In the genomic region with DNA sequence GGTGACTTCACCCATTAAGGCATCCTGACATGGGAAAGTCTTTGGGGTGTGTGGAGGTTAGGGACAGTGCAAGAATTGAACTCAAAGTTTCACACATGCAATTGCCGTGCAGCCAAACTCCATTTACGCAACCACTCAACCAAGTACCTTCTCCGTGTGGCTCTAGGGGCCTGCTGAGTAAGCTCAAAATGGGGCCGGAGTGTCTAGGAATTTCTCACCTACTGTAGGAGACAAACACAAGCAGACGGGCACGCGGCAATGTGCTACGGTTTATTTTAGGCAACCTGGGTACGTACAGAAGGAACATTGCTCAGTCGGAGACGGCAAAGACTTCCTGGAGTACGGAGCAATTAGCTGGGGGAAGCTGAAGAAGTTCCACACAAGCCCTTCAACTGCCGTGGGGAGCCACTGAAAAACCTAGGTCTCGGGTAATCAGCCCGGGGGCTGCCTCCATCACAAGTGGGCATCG, we compare ENCODE assay signal across 17 mouse cellular contexts. TPM values are rescaled to one million over a fixed set of nuclear protein-coding genes. Genes with fewer than 3 reads are reported as not detected.
DNase-seq lines count a peak whose midpoint lies in the region; ATAC-seq and TF ChIP-seq lines count a peak whose summit lies in the region.
"Had no signal": no experiment of that assay in that cellular context is flagged by ENCODE, and none has a peak within 500 bp of the region (broad histone marks: within the 10 kb centered on the region; RNA-seq: fewer than 3 reads in every experiment).

A gene (plus strand): TSS at position 51 of the 469 bp plus-strand sequence.

- H3K4me2 ChIP-seq in intestine, postnatal 0 days (replicated peaks; ENCODE audit: low read depth), result no peak within 1 kb of the TSS
- no peak within 1 kb of the TSS for H3K4me2 ChIP-seq in intestine, embryonic 15.5 days (replicated peaks)
- H3K4me2 ChIP-seq in heart, postnatal 0 days (ENCODE audit: low read depth, low read length), result peak within 1 kb of the TSS; percentile 44
- H3K4me2 ChIP-seq: embryonic facial prominence, embryonic 15.5 days; forebrain, embryonic 13.5 days; limb, embryonic 12.5 days had no signal

- no peak for TF ChIP-seq CTCF in intestine, postnatal 0 days (IDR thresholded peaks at IDR 0.05; ENCODE audit: low read depth)
- TF ChIP-seq CTCF in heart, postnatal 0 days (IDR thresholded peaks at IDR 0.05; ENCODE audit: low read depth), result no peak

- no peak within 1 kb of the TSS for H3K9ac ChIP-seq in intestine, postnatal 0 days (ENCODE audit: low read depth, low read length)
- H3K9ac ChIP-seq in intestine, embryonic 15.5 days, result no peak within 1 kb of the TSS
- H3K9ac ChIP-seq in heart, postnatal 0 days (replicated peaks; ENCODE audit: low read depth, low read length), result no peak within 1 kb of the TSS
- H3K9ac ChIP-seq: embryonic facial prominence, embryonic 15.5 days; forebrain, embryonic 13.5 days; limb, embryonic 12.5 days; liver, embryonic 14.5 days had no signal

- no peak within 1 kb of the TSS for H3K27ac ChIP-seq in intestine, postnatal 0 days (ENCODE audit: low read depth, low read length)
- no peak within 1 kb of the TSS for H3K27ac ChIP-seq in intestine, embryonic 15.5 days
- no peak within 1 kb of the TSS for H3K27ac ChIP-seq in heart, postnatal 0 days (ENCODE audit: low read depth)
- H3K27ac ChIP-seq: embryonic facial prominence, embryonic 15.5 days; forebrain, embryonic 13.5 days; limb, embryonic 12.5 days; liver, embryonic 14.5 days had no signal

- no peaks in the 10 kb centered on the region for H3K27me3 ChIP-seq in intestine, postnatal 0 days (replicated peaks; ENCODE audit: control insufficient read depth, insufficient read depth, low read length)
- H3K27me3 ChIP-seq in intestine, embryonic 15.5 days (replicated peaks), result no peaks in the 10 kb centered on the region
- no peaks in the 10 kb centered on the region for H3K27me3 ChIP-seq in heart, postnatal 0 days (ENCODE audit: control insufficient read depth, insufficient read depth, low read length)
- H3K27me3 ChIP-seq: embryonic facial prominence, embryonic 15.5 days; forebrain, embryonic 13.5 days; limb, embryonic 12.5 days had no signal

- DNase-seq in frontal cortex, postnatal 36 days (ENCODE audit: low spot score in 2 of 2), result peak; percentile 22 to 46
- no peak for DNase-seq in frontal cortex, postnatal 25 days (ENCODE audit: low spot score in 2 of 2)
- DNase-seq in MN1 (ENCODE audit: low spot score), result peak; percentile 22
- DNase-seq in heart, postnatal 0 days (ENCODE audit: low spot score), result no peak
- no peak for DNase-seq in ovary, postnatal 10 days (ENCODE audit: low spot score)
- no peak for DNase-seq in ovary, adult 18-20 months (ENCODE audit: low spot score)
- DNase-seq: B cell, adult 2 months had no signal

- H3K36me3 ChIP-seq in intestine, postnatal 0 days (ENCODE audit: control insufficient read depth, insufficient read depth), result no peaks in the 10 kb centered on the region
- H3K36me3 ChIP-seq in intestine, embryonic 15.5 days, result no peaks in the 10 kb centered on the region
- H3K36me3 ChIP-seq in heart, postnatal 0 days (replicated peaks; ENCODE audit: control insufficient read depth, insufficient read depth, low read length), result no peaks in the 10 kb centered on the region
- H3K36me3 ChIP-seq: embryonic facial prominence, embryonic 15.5 days; limb, embryonic 12.5 days had no signal

- no peaks in the 10 kb centered on the region for H3K4me1 ChIP-seq in intestine, postnatal 0 days (replicated peaks; ENCODE audit: control insufficient read depth, insufficient read depth, low read length)
- no peaks in the 10 kb centered on the region for H3K4me1 ChIP-seq in intestine, embryonic 15.5 days (replicated peaks)
- 0 out of 2 replicates have a peak, but pooled peaks cover 6% of the 10 kb centered on the region for H3K4me1 ChIP-seq in heart, postnatal 0 days (ENCODE audit: control insufficient read depth, insufficient read depth)
- H3K4me1 ChIP-seq: forebrain, embryonic 13.5 days; limb, embryonic 12.5 days had no signal

- ATAC-seq in intestine, postnatal 0 days, result no peak
- no peak for ATAC-seq in intestine, embryonic 15.5 days
- ATAC-seq in heart, postnatal 0 days (ENCODE audit: insufficient read depth, low read depth), result peak; percentile 47
- ATAC-seq: forebrain, embryonic 13.5 days; inflammation-experienced regulatory T-cells, adult 6 months had no signal

- TF ChIP-seq EP300 in heart, postnatal 0 days (IDR thresholded peaks at IDR 0.05; ENCODE audit: low read depth), result no peak

- H3K9me3 ChIP-seq in intestine, postnatal 0 days (ENCODE audit: control insufficient read depth), result no peaks in the 10 kb centered on the region
- H3K9me3 ChIP-seq in intestine, embryonic 15.5 days, result no peaks in the 10 kb centered on the region
- no peaks in the 10 kb centered on the region for H3K9me3 ChIP-seq in heart, postnatal 0 days (replicated peaks; ENCODE audit: control insufficient read depth, low read length)
- H3K9me3 ChIP-seq: embryonic facial prominence, embryonic 15.5 days; forebrain, embryonic 13.5 days; limb, embryonic 12.5 days had no signal

- WGBS in intestine, postnatal 0 days, result 71% methylated on average over 16 of the region's 16 CpGs
- 71% methylated on average over 16 of the region's 16 CpGs for WGBS in intestine, embryonic 15.5 days
- 31% methylated on average over 16 of the region's 16 CpGs for WGBS in heart, postnatal 0 days

- no peak within 1 kb of the TSS for H3K4me3 ChIP-seq in intestine, postnatal 0 days (ENCODE audit: low read depth, low read length)
- H3K4me3 ChIP-seq in intestine, embryonic 15.5 days (replicated peaks), result no peak within 1 kb of the TSS
- 0 out of 2 replicates have a peak within 1 kb of the TSS, but pooled peaks have one; percentile 5 for H3K4me3 ChIP-seq in heart, postnatal 0 days (ENCODE audit: low read depth, low read length)
- H3K4me3 ChIP-seq: embryonic facial prominence, embryonic 15.5 days; forebrain, embryonic 13.5 days; limb, embryonic 12.5 days had no signal

RNA-seq across cellular contexts. Expression of the gene that starts here (rescaled TPM):
- polyA plus RNA-seq in intestine, postnatal 0 days (2015; fragmentation: Nextera tagmentation; extraction: Ambion mirVana), result not detected in 2 replicates
- polyA plus RNA-seq in intestine, embryonic 15.5 days (2015; fragmentation: Nextera tagmentation; extraction: Ambion mirVana), result not detected in 2 replicates
- total RNA-seq in heart, postnatal 0 days (2014; rRNA removed; ENCODE audit: low replicate concordance), result not detected in 2 replicates
- not detected in 2 replicates for polyA plus RNA-seq in heart, postnatal 0 days (2015; fragmentation: Nextera tagmentation; extraction: Ambion mirVana)
- total RNA-seq: gastrocnemius, postnatal 14 days had no signal
- polyA plus RNA-seq: embryonic facial prominence, embryonic 15.5 days; forebrain, embryonic 13.5 days; hindbrain, embryonic 11.5 days; inflammation-experienced regulatory T-cells, adult 6 months; limb, embryonic 12.5 days; liver, embryonic 14.5 days; neural tube, embryonic 14.5 days had no signal

Comparison
In these comparisons a context has a peak if more than half of its experiments do, and no peak if none do; other contexts are left out.
1. RNA of the gene that starts here (polyA plus RNA-seq): not detected in intestine, postnatal 0 days; not detected in intestine, embryonic 15.5 days and not detected in heart, postnatal 0 days; every median in the first group is over 10 times any median in the second.
2. DNase-seq: peak in frontal cortex, postnatal 36 days (2 of 2) and MN1 (single experiment); none in frontal cortex, postnatal 25 days (0 of 2), heart, postnatal 0 days (single experiment), ovary, postnatal 10 days (single experiment) and ovary, adult 18-20 months (single experiment).
3. Peak in ATAC-seq, H3K4me3 ChIP-seq and H3K4me2 ChIP-seq in heart, postnatal 0 days; RNA of the gene not detected or under 1 TPM.